Mouse (Mus musculus): ENCODE measurements around the gene Col4a4. TPM values are rescaled to one million over a fixed set of nuclear protein-coding genes. Genes with fewer than 3 reads are reported as not detected.

Gene Col4a4
- total RNA-seq, 2 experiments from 2014 or later, result 8.9 to 10.6 TPM

DNA sequence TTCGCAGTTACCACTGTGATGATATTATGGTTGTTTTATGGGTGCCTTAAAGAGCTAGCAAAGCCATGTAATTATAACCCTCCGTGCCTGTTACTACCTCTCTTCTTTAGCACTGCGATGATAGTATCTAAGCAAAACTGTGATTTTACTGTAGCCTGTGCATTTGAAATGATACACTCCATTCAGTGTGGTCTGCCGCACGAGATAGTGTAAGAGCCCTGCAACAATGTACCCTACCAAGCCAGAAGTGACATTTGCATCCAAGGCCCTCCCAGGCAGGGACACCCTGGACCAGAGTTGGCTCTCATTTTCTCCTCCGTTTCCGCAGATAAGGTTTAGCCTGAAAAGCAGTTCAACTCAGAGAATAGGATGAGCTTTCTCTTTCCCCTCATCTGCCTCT is 668 bp downstream of the Col4a4 start:
- DNase-seq, result no peak
- intact Hi-C loops (cut with DNase I), result no loop called here

DNA sequence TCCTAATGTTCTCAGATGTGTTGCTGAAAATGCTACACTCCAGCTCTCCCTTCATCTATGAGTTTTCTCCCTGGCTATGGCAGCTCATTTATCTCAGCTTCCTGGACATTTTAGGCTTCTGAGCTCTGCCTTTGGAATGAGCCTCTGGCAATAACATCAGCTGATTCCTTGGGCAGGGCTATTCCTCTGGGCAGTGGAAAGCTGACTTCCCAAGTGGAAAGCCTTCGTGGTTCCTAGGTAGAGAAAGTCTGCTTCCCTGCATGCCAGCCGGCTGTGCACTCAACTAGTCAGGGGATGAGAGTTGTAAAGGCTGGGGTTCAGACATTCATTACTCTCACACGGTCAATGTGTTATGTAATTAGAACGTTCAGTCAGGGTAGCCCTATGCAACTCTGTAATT is 8.3 kb downstream of the Col4a4 start:
- intact Hi-C loops (cut with DNase I), result no loop called here
- peak; percentile 38 to 42 for DNase-seq

DNA sequence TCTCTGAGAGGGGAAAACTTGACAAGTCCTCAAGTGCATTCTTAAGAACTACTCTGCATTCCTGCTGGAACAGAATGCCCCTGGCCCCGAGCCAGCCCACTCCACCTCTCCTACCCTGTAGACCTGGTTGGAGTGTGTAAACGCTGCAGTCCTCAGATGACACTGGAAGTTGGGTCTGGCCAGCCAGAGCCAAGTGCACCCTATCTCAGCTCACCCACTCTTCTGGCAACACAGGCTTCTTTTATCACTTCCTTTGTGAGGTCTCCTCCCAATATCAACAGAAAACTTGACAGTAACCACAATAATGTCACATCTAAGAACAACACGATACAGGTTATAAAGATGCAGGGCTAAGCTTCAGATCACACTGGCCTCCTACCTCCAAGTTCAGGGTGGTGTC is 8.7 kb downstream of the Col4a4 start:
- intact Hi-C loops (cut with DNase I), result no loop called here
- peak; percentile 58 to 70 for DNase-seq

DNA sequence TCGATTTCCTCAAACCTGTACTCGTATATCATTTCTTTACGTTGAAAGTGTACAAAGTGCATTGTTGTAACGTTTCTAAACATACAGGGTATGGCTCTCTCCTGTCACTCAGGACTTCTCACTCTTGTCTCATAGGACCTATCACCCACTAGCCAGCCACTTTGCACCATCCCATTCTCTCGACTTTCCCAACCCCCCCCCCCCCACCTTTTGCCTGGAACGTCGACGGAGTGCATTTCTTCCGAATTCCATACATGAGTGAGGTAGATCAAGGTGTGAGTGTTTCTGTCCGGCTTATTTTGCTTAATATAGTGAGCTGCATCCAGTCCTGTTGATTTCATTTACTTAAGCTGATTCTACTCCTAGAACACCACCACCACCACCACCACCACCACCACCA is 9.3 kb downstream of the Col4a4 start:
- DNase-seq, result no peak
- intact Hi-C loops (cut with DNase I), result no loop called here

DNA sequence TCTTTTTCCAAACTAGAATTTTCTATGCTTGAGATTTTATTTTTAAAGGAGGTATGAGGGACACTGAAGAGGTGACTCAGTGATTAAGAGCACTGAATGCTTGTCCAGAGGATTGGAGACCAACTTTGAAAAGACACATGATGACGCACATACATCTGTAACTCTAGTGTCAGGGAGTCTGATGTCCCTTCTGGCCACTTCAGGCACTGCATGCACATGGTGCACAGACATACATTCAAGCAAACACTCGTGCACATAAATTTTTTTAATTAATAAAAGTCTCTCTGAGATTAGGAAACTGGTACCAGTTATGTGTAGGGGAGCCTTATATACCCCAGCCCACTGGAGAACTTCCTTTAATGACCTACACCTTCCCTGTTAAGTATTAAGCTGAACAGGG is 10.5 kb downstream of the Col4a4 start:
- DNase-seq, result no peak
- intact Hi-C loops (cut with DNase I), result no loop called here

DNA sequence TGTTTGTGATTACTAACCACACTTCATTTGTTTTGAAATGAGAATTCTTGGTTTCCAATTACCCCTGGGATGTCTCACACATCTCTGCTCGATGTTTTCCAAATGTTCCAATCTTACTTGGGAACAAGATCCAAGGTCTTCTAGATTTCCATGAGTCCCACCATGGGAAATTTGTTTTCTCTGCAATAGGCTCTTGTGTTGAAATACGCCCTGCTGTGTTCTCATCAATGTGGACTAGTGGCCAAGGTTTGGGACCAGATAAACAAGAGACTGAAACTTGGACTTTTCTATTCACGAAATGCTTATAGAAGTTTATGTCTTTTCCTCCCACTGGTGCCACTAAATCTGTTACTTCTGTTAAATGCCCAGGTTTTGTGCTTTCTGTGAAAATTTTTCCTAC is 11.0 kb downstream of the Col4a4 start:
- no peak for DNase-seq
- intact Hi-C loops (cut with DNase I), result no loop called here

DNA sequence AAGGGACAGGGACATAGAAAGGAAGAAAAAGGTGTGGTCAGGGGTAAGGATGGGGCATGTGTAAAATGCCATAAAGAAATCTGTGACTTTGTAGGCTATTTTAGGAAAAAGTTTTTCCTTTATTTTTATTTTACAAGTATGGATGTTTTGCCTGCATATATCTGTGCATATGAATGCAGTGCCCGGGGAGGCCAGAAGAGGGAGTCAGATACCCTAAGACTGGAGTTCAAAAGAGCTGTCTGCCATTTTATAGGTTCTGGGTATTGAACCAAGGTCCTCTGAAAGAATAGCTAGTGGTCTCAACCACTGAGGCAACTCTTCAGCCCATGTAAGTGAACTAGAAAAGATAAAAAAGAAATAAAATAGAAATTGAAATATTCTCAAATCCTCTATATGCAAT is 14.9 kb downstream of the Col4a4 start:
- intact Hi-C loops (cut with DNase I), result loop anchor here (5.0 kb wide), 1 partner anchor 71 kb away; no protein-coding TSS in a partner anchor
- DNase-seq, result no peak

DNA sequence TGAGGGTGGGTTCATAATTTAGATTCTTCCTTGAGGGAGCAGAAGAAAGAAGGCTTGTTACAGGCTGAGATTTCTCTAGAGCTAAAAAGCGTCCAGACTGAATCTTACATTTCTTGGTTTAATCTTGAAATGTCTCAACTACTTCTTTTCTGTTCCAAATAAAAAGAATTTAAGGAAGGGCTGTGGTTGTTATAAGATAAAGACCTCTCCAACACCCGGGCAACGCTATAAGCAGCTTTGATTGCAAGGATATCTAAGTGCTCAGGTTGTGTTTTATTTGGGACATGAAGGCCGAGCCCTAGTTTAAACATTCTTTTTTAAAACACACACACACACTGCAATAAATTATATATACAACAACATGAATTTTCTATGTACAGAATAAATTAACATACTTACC is 17.2 kb downstream of the Col4a4 start:
- DNase-seq, result no peak
- intact Hi-C loops (cut with DNase I), result no loop called here

DNA sequence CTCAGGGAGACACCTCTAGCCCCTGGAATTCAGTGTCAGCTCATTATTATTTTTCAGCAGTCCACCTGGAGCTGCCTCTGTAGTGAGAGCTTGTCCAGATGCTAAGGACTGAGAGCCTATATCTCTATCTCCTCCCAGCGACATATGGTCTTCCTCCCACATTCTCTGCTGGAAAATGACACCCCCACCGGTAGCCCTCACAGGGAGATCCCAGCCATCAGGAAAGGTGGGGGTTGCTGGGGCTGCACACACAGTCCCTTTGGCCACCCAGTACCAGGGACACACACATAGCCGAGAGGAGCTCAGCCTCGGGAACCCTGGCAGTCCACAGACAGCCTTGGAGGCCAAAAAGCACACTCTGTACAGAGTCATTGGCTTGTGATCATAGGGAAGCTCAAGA is 26.4 kb downstream of the Col4a4 start:
- no peak for DNase-seq
- intact Hi-C loops (cut with DNase I), result no loop called here

DNA sequence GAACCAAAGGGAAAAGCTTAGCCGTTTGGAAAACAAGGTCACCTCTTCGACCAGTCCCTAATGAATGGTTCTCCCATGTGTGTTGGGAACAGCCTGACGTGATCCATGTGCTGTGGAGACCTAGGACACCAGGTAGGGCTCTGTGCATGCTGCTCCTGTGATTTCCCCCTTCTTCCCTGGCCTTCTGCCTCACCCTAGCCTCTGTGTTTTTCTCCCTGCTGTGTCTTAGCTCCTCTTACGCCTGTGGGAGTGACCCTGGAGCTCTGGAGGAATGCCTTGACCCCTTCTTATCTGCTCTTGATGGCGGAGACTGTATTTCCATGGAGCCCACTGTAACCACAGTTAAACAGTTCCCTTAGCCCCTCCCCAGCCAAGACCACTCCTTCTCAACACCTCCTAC is 31.8 kb downstream of the Col4a4 start:
- intact Hi-C loops (cut with DNase I), result loop anchor here (5.0 kb wide), 1 partner anchor 432 kb away; no protein-coding TSS in a partner anchor
- no peak for DNase-seq

DNA sequence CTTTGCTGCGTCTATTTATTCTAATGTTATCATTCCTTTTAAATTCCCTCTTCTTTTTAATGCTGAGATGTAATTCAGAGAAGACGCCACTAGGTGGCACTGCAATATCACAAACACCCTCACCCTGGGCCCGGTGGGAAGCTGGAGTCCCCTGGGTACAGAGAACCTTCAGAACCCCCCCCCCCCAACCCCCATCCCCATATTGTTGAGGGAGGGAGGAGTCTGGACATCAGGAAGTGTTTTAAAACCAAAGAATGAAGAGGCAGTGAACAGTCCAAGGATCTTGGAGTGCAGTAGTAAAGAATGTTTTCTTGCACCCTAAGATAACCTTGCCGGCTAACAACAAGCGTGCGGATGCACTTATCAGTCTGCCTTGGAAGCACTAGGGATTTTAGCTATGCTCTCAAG is 32.2 kb downstream of the Col4a4 start:
- intact Hi-C loops (cut with DNase I), result no loop called here
- peak; percentile 28 to 47 for DNase-seq

DNA sequence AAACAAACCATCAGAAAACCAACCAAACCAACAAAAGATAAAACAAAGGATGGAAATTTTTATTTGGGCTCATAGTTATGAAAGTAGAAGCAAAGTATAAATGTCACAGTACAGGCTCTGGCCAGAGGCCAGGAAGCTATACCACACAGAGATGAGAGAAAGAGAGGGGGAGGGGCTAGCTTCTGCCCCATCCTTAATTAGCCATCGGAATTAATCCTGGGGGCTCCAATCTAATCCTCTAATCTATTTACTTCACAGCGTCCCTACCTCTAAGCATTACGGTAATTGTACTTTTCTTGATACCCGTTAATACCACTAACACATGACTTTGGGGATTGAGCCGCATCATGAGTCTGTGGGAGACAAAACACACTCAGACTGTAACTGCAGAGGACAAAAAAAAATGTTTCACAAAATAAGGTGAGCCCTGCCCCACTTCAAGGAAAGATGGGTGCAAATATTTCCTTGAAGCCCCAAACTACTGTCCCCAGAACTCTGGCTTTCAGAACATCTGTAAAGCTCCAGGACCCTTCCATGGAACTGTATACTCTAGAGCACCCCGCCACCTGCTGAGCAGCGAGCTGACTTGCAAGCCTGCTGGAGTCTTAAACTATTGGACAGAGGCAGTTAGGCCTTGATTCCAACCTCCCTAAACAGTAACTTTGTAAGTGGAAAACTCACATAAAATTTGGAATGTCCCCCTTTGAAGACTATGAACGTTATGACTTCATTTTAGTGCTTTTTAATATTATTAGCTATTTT is 41.3 kb downstream of the Col4a4 start:
- intact Hi-C loops (cut with DNase I), result no loop called here
- DNase-seq, result no peak

DNA sequence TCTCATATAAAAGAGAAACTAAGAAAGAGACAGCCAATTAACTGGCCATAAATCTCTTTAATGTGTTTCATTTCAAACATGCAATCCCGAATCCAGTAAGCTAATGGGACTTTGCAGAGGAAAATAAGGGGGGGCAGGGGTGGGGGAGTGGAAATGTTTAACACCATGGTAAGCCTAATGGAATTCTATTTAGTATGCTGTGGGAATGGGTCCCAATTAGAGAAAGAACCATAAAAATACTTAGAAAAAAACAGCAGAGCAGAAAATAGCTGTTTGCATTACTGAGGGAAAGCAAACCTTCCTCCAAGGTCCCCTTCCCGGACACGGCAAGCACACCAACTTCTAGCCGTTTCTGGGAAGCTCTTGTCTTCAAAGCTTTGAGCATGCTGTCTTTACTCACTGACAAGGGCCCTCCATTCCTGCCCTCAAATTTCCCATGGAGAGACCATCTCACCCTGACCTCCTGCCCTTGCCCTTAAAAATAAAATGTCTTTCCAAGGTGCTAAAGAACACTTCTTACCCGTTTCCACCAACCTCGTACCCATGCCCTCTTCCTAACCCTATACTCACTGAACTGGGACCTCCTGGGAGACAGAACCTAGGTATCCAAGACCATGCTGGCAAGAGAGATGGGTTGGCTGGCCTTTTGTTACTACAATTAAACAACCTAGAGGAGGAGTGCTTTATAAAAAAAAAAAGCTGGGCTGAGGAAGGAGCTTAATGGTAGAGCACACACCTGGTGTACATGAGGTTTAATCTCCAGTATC is 42.0 kb downstream of the Col4a4 start:
- no peak for DNase-seq
- intact Hi-C loops (cut with DNase I), result no loop called here

DNA sequence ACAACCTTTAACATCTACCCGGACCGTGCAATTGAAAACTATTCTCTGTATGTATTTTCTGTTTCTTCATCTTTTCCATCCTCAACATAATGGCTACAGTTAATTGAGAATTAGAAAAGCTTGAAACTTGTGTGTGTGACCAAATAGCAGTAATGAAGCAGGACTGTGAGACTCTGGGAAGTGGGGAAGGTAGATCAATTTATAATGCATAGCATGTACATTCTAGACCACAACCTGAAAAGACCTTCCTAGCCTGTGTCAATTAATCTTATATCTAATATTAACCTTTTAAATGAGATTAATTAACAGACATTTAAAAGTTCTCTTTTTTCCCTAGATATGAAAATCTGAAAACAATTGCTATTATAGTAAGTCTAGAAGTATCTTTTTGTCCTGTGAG is 42.7 kb downstream of the Col4a4 start:
- intact Hi-C loops (cut with DNase I), result no loop called here
- no peak for DNase-seq

DNA sequence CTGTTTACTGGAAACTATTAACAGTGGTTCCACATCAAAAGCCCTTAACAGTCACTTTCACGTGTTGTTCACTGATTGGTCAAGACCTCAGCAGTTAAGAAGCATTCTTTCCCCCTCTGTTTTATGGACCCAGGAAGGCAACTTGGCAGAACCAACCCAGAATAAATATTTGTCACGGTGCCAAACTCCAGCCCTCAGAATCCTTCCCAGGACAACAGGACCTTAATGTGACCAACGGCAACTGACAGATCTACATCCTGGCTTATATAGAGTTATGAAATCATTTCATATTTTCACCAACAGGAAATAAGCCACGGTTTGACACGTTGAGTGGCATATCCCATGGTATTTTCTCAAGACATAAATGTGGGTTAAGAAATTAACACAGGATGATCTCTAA is 46.6 kb downstream of the Col4a4 start:
- no peak for DNase-seq
- intact Hi-C loops (cut with DNase I), result no loop called here

DNA sequence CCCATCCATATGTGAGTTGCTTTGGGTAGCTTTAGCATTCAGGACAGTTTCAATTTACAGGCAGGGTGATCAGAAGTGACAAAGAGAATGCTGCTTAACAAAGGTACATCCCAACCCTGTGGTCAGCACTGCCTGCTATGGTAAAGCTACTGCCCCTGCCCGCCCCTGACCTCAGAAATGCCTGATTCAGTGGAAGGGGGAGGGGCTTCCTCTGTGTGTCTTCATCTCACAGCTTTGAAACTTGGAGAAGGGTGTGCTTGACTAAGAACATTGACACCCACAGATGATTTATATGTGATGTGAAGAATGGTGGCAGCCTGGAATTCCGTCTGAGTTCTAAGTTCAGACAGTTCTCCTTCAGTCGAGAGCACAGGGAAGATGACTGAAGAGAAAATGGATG is 48.8 kb downstream of the Col4a4 start:
- no peak for DNase-seq

DNA sequence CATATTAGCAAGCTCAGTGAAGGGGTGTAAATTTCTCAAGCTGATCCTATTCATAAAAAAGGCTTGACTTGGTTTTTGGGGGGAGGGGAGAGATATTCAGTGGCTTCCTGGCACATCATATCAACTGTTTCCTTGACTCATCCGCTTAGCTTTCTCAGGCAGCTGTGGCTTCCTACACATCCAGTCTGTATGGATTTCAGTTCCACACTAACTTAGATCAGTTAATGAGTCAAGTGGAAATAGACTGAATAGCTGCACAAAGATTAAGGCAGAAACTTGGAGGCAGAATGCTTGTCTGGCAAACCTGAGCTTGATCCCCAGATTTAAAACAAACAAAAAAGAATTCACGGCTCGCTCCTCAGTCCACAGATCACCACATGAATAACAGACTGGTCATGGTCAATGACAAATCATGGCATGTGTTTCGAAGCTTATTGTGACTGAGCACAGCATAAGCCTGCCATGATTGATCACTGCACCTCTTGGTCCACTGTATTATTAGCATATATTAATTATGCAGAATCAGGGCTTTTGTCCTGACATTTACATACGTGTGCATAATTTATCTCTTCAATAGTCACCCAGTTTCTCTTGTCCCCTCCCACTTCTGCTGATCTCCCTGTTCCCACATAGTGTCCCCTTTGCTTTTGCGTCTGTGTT is 50.0 kb downstream of the Col4a4 start:
- DNase-seq, result no peak
- intact Hi-C loops (cut with DNase I), result no loop called here

More for the DNA sequence above, 48.8 kb downstream of the Col4a4 start:
- intact Hi-C loops (cut with DNase I), result no loop called here

DNA sequence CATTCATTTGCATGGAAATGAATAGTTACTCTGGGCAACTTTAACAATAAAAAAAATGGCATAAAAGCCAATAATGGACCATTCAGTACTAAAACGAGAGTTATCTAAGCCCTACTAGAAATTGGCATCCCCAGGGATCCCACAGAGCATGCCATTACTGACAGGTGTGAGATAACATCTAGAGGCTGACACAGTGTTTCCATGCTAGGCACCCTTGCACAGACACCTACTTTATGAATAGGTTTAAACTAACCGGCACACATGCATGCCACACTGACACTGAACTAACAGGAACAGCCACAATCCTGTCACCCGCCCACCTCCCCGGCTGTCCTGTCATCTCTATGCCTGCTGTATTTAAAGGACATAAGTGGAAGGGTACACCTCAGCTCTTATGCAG is 58.7 kb downstream of the Col4a4 start:
- no peak for DNase-seq
- intact Hi-C loops (cut with DNase I), result no loop called here

DNA sequence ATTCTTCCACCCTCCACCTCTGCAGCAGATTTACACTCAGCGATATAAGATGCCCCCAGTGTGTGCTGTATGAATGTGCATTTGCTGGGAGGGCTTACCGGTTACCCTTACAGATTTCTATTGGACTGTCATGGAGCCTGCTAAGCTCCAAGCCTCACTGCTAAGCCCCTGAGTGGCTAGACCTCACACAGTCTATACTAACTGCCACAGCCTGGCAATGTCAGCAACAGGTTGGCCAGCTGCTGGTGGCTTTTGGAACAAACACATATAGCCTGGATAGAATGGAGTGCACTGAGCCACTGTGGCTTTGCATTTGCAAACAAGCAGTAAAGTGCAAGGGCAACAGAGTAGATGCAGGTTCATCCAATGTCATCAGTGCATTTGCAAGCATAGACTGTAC is 94.7 kb downstream of the Col4a4 start:
- no peak for DNase-seq
- intact Hi-C loops (cut with DNase I), result no loop called here

DNA sequence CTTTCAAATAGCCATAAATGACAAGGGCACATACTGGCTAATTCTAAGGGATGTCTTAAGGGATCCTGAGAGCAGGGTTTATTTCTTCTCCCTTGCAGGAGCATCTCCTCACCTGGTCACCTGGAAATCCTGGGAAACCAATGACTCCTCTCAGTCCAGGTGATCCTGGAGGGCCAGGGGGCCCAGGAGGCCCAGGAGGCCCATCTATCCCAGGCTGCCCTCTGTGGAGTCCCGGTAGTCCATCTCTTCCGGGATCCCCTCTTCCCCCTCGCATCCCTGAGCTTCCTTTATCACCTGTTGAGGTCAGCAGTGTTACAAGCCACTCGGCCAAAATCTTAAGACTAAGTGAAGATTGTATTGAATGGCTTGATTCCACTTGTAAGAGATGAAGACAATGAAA is 100.3 kb downstream of the Col4a4 start:
- intact Hi-C loops (cut with DNase I), result no loop called here
- DNase-seq, result no peak

DNA sequence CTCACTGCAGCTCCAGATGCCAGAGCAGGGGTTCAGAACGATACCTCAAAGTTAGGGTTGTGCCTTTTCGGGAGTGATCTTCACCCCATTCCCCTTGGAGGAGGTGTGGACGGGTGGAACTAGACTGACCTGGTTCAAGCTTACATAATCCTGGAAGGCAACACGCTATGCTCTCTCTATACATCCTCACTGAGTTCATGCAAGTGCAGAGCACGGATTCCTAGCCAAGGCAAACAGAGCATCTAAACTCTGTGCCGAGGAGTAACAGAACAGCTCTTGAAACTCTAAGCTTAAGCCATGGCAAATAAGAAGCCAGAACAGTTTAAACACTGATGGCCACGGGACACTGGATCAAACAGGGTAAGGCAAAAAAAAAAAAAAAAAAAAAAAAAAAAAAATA is 104.3 kb downstream of the Col4a4 start:
- intact Hi-C loops (cut with DNase I), result no loop called here
- no peak for DNase-seq

All from heart, postnatal 10 days (tissue).